Comparison of ENCODE assay signal across 10 mouse cellular contexts in the genomic region with DNA sequence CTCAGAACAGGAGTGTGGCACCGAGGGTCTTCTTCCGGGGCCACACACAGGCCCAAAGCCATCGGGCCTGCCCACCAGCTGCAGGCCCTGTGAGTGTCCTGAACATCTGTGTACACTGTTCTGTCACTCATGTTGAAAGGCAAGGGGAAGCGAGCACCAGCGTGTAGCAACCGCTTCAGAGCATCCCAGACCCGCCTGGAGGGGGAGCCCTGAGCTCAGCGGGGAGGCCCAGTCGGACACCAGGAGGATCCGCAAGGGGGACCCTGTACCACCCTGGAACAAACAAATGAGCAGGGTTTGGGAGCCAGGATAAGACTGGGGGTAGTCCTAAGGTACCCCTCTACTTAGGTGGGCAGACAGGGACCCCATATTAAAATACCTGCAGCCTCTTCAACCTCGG. TPM values are rescaled to one million over a fixed set of nuclear protein-coding genes. Genes with fewer than 3 reads are reported as not detected.
DNase-seq lines count a peak whose midpoint lies in the region; ATAC-seq and TF ChIP-seq lines count a peak whose summit lies in the region.
"Had no signal": no experiment of that assay in that cellular context is flagged by ENCODE, and none has a peak within 500 bp of the region (broad histone marks: within the 10 kb centered on the region; RNA-seq: fewer than 3 reads in every experiment).

No protein-coding gene starts in this region.

- H3K4me2 ChIP-seq in lung, embryonic 14.5 days = no peak overlapping the region
- no peak overlapping the region for H3K4me2 ChIP-seq in liver, embryonic 11.5 days
- H3K4me2 ChIP-seq: embryonic facial prominence, embryonic 15.5 days had no signal

- no peaks in the 10 kb centered on the region for H3K9me3 ChIP-seq in lung, embryonic 14.5 days (ENCODE audit: low read depth, low read length)
- no peaks in the 10 kb centered on the region for H3K9me3 ChIP-seq in liver, embryonic 11.5 days (ENCODE audit: control insufficient read depth, low read length)
- H3K9me3 ChIP-seq: embryonic facial prominence, embryonic 15.5 days had no signal

- no peaks in the 10 kb centered on the region for H3K36me3 ChIP-seq in lung, embryonic 14.5 days (ENCODE audit: insufficient read depth)
- H3K36me3 ChIP-seq in liver, embryonic 11.5 days (ENCODE audit: control insufficient read depth, insufficient read depth, low read length) = no peaks in the 10 kb centered on the region
- H3K36me3 ChIP-seq: embryonic facial prominence, embryonic 15.5 days had no signal

- WGBS in lung, embryonic 14.5 days = 24% methylated on average over 11 of the region's 11 CpGs
- 38% methylated on average over 11 of the region's 11 CpGs for WGBS in liver, embryonic 11.5 days

- peak; percentile 50 for TF ChIP-seq CTCF in lung, embryonic 14.5 days (IDR thresholded peaks at IDR 0.05; ENCODE audit: low read depth)
- peak; percentile 71 for TF ChIP-seq CTCF in bone marrow macrophage, adult 2 months (IDR thresholded peaks at IDR 0.05; ENCODE audit: low read depth, low read length)

- H3K27me3 ChIP-seq in lung, embryonic 14.5 days (ENCODE audit: insufficient read depth, low read length) = no peaks in the 10 kb centered on the region
- 0 out of 2 replicates have a peak, but pooled peaks cover 3% of the 10 kb centered on the region for H3K27me3 ChIP-seq in liver, embryonic 11.5 days (replicated peaks; ENCODE audit: control insufficient read depth, insufficient read depth, low read length)

- H3K4me1 ChIP-seq in lung, embryonic 14.5 days (ENCODE audit: insufficient read depth) = no peaks in the 10 kb centered on the region
- H3K4me1 ChIP-seq in bone marrow macrophage, adult 2 months (ENCODE audit: control insufficient read depth, insufficient read depth, low read length) = no peaks in the 10 kb centered on the region
- peaks cover 18% of the 10 kb centered on the region for H3K4me1 ChIP-seq in liver, embryonic 11.5 days (replicated peaks; ENCODE audit: control insufficient read depth, insufficient read depth, low read length)
- H3K4me1 ChIP-seq: embryonic facial prominence, embryonic 15.5 days had no signal

- no peak for TF ChIP-seq POLR2A in bone marrow macrophage, adult 2 months (IDR thresholded peaks at IDR 0.05; ENCODE audit: borderline replicate concordance, low read depth, low read length)

- DNase-seq in adrenal gland, postnatal 25 days = peak; percentile 53
- no peak for DNase-seq in adrenal gland, adult 2 months
- peak; percentile 24 for DNase-seq in lung, embryonic 14.5 days
- no peak for DNase-seq in lung, postnatal 25 days (ENCODE audit: low spot score)
- DNase-seq in liver, embryonic 11.5 days (ENCODE audit: low spot score) = no peak
- DNase-seq in cerebellum, adult 9-11 months = no peak

- H3K4me3 ChIP-seq in lung, embryonic 14.5 days (ENCODE audit: low read depth, low read length) = no peak overlapping the region
- H3K4me3 ChIP-seq in bone marrow macrophage, adult 2 months (ENCODE audit: insufficient read depth, low read length) = no peak overlapping the region
- no peak overlapping the region for H3K4me3 ChIP-seq in liver, embryonic 11.5 days (ENCODE audit: low read depth, low read length)
- H3K4me3 ChIP-seq: embryonic facial prominence, embryonic 15.5 days; myocyte had no signal

- H3K27ac ChIP-seq in lung, embryonic 14.5 days (ENCODE audit: low read depth) = no peak overlapping the region
- no peak overlapping the region for H3K27ac ChIP-seq in bone marrow macrophage, adult 2 months (ENCODE audit: insufficient read depth, low read depth, low read length)
- H3K27ac ChIP-seq in liver, embryonic 11.5 days (ENCODE audit: low read depth, low read length) = no peak overlapping the region
- H3K27ac ChIP-seq: embryonic facial prominence, embryonic 15.5 days had no signal

- no peak overlapping the region for H3K9ac ChIP-seq in lung, embryonic 14.5 days
- H3K9ac ChIP-seq in liver, embryonic 11.5 days (ENCODE audit: low read depth, low read length) = no peak overlapping the region
- H3K9ac ChIP-seq: embryonic facial prominence, embryonic 15.5 days had no signal

- ATAC-seq in lung, embryonic 14.5 days (ENCODE audit: insufficient read depth) = no peak
- peak; percentile 24; the same call in 1 of the 2 replicates for ATAC-seq in liver, embryonic 11.5 days (replicated peaks; ENCODE audit: low FRiP score)
- ATAC-seq in monocyte, adult 5-6 weeks (replicated peaks; ENCODE audit: insufficient number of reproducible peaks, low FRiP score, low TSS enrichment, poor library complexity, severe bottlenecking) = no peak

RNA-seq across cellular contexts. Expression of a gene that starts 9.4 kb away (rescaled TPM):
- total RNA-seq in adrenal gland, postnatal 25 days (2021) = 15.9 and 19.5 TPM in 2 replicates
- total RNA-seq in adrenal gland, adult 2 months (2021) = 10 to 100 TPM; 40.0 to 45.4 TPM
- 61.5 and 92.3 TPM in 2 replicates for polyA plus RNA-seq in adrenal gland, adult 2 months (2012; rRNA removed)
- not detected in 2 replicates for polyA plus RNA-seq in lung, embryonic 14.5 days (2014; fragmentation: Nextera tagmentation; extraction: Ambion mirVana)
- not detected in 2 replicates for polyA plus RNA-seq in bone marrow macrophage, adult 2 months (2012; ENCODE audit: insufficient read depth, insufficient read length, missing spikeins)
- polyA plus RNA-seq in liver, embryonic 11.5 days (2014; fragmentation: Nextera tagmentation; extraction: Ambion mirVana) = 0.11 and 0.12 TPM in 2 replicates
- not detected in 3 replicates for total RNA-seq in monocyte, adult 5-6 weeks (2017)

RNA-seq across cellular contexts. Expression of a gene that starts 17.9 kb away (rescaled TPM):
- total RNA-seq in adrenal gland, postnatal 25 days (2021) = 5.8 and 5.9 TPM in 2 replicates
- total RNA-seq in adrenal gland, adult 2 months (2021) = 10 to 100 TPM in 1 of 2 experiments, 1 to 10 TPM in 1; 2.7 to 10.5 TPM
- polyA plus RNA-seq in adrenal gland, adult 2 months (2012; rRNA removed) = 6.1 and 8.8 TPM in 2 replicates
- polyA plus RNA-seq in lung, embryonic 14.5 days (2014; fragmentation: Nextera tagmentation; extraction: Ambion mirVana) = 0.12 and 0.32 TPM in 2 replicates
- polyA plus RNA-seq in bone marrow macrophage, adult 2 months (2012; ENCODE audit: insufficient read depth, insufficient read length, missing spikeins) = not detected in 2 replicates
- 0.70 and 0.71 TPM in 2 replicates for polyA plus RNA-seq in liver, embryonic 11.5 days (2014; fragmentation: Nextera tagmentation; extraction: Ambion mirVana)
- not detected in 3 replicates for total RNA-seq in monocyte, adult 5-6 weeks (2017)

Comparison
In these comparisons a context has a peak if more than half of its experiments do, and no peak if none do; other contexts are left out.
1. DNase-seq: peak in adrenal gland, postnatal 25 days (single experiment) and lung, embryonic 14.5 days (single experiment); none in adrenal gland, adult 2 months (single experiment), lung, postnatal 25 days (single experiment), liver, embryonic 11.5 days (single experiment) and cerebellum, adult 9-11 months (single experiment).
2. RNA of a gene that starts 9.4 kb away (polyA plus RNA-seq): 61.5 to 92.3 TPM in adrenal gland, adult 2 months; 0.11 to 0.12 TPM in liver, embryonic 11.5 days, not detected in lung, embryonic 14.5 days and not detected in bone marrow macrophage, adult 2 months; every median in the first group is over 10 times any median in the second.